ENCODE assay signal across 23 mouse cellular contexts in genomic region chr17:69060388-69060787, GRCm38 (mm10).
"Had no signal": no experiment of that assay in that cellular context is flagged by ENCODE, and none has a peak within 500 bp of the region (broad histone marks: within the 10 kb centered on the region; RNA-seq: fewer than 3 reads in every experiment).

No protein-coding gene starts in this region.

- H3K9me3 ChIP-seq: hindbrain, embryonic 10.5 days; hindbrain, embryonic 12.5 days; intestine, embryonic 15.5 days; limb, embryonic 10.5 days; limb, embryonic 12.5 days had no signal

- H3K9ac ChIP-seq: hindbrain, embryonic 12.5 days; hindbrain, embryonic 14.5 days; intestine, embryonic 15.5 days; limb, embryonic 12.5 days had no signal

- H3K4me3 ChIP-seq: gastrocnemius, adult 2 months; heart, adult 2 months; hindbrain, embryonic 10.5 days; hindbrain, embryonic 12.5 days; intestine, embryonic 15.5 days; layer of hippocampus, adult 2 months; left cerebral cortex, adult 2 months; limb, embryonic 10.5 days; limb, embryonic 12.5 days had no signal

- H3K4me2 ChIP-seq: hindbrain, embryonic 12.5 days; hindbrain, embryonic 14.5 days; intestine, embryonic 15.5 days; limb, embryonic 12.5 days had no signal

- H3K36me3 ChIP-seq: hindbrain, embryonic 10.5 days; hindbrain, embryonic 12.5 days; intestine, embryonic 15.5 days; limb, embryonic 10.5 days; limb, embryonic 12.5 days had no signal

- ATAC-seq: forebrain, embryonic 16.5 days; hindbrain, embryonic 16.5 days; inflammation-experienced regulatory T-cells, adult 6 months; intestine, embryonic 15.5 days; intestine, postnatal 0 days had no signal

- H3K4me1 ChIP-seq: hindbrain, embryonic 10.5 days; hindbrain, embryonic 12.5 days; intestine, embryonic 15.5 days; limb, embryonic 10.5 days; limb, embryonic 12.5 days had no signal

- H3K27me3 ChIP-seq: hindbrain, embryonic 12.5 days; intestine, embryonic 15.5 days; limb, embryonic 12.5 days had no signal

- H3K27ac ChIP-seq: gastrocnemius, adult 2 months; heart, adult 2 months; hindbrain, embryonic 10.5 days; hindbrain, embryonic 12.5 days; hindbrain, embryonic 14.5 days; intestine, embryonic 15.5 days; layer of hippocampus, adult 2 months; left cerebral cortex, adult 2 months; limb, embryonic 10.5 days; limb, embryonic 12.5 days had no signal

- DNase-seq: gastrocnemius, adult 2 months; gastrocnemius, postnatal 10 days; gastrocnemius, postnatal 25 days; heart, adult 2 months; heart, postnatal 10 days; heart, postnatal 4 days; kidney, adult 18-20 months; kidney, adult 8-10 months; kidney, postnatal 10 days; kidney, postnatal 25 days; kidney, postnatal 4 days had no signal
